Mouse (Mus musculus): ENCODE results near the gene Ywhab.

DNA sequence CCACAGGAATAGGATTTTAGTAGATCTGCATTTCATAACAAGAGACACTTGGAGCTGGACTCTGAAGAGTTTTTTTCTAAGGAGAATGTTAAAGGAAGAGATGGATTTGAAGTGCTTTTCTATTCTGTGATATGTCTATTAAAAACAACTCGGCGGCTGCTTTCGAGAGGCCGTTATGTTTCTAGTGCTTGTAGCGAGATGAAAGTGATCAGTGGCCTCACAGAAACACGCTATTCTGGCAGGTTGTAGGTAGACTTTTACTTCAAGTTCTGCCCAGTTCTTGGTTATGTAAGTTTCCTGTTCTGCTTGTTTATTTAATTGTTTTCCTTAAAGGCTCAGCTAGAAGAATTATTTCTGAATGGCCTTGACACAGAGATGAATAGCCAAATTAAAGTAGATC is 4.2 kb downstream of the Ywhab start:
- TF ChIP-seq CTCF (IDR thresholded peaks at IDR 0.05; ENCODE audit: borderline replicate concordance, insufficient read depth, low read length) (no peak), POLR2A (IDR thresholded peaks at IDR 0.05; ENCODE audit: low read depth, low read length) (no peak)
